Mouse (Mus musculus): ENCODE data around the gene Peli1. TPM values are rescaled to one million over a fixed set of nuclear protein-coding genes. Genes with fewer than 3 reads are reported as not detected.

The Peli1 gene
- 49.1 TPM for polyA plus RNA-seq (2017; shearing (Covaris generic))

GRCm38 (mm10) chr11:21091067-21091427, at the start of gene Peli1:
TSS of gene Peli1 (plus strand) at chr11:21091291.

Other genes with a start within 250 kb of the Peli1 start
- gene Vps54, start 148.0 kb downstream of the Peli1 start, polyA plus RNA-seq (2017; shearing (Covaris generic)): 44.5 TPM